Mouse (Mus musculus) MEL-GATA-1-ER (cell line): ENCODE results near the gene Bbs9.
"Not testable (repeated sequence)": the region's sequence is repeated elsewhere in the genome, so short reads cannot be mapped to it uniquely, and the experiment has no call there.

Experiments
- DNase-seq: peaks from one replicate; pipeline ENCODE4 v3.0.0-alpha.2; 2012; ENCODE audit warnings: low read depth; ENCODE audit errors: extremely low read depth

The Bbs9 gene

DNA sequence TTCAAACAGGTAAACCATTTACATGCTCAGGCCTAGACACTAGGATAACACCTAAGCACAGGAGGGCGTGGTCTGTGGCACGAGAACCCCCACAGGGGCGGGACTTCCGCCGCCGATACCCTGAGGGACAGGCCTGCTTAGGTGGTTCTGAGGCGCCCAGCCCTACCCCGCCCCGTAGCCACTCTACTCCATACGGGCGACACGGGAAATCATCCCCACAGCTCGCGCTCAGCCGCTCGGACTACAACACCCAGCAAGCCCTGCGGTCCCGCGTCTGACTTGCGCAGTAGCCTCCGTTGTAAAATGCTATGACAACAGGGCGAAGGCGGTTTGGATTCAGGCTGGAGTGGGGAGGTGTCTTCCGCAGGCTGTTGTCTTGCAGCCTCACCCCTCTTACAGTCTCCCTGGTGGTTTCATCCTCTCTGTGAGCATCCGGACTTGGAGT is at the start of gene Bbs9:
Bbs9 (plus strand) TSS at position 292 of the 445 bp plus-strand sequence.
- DNase-seq = peak; percentile 99

DNA sequence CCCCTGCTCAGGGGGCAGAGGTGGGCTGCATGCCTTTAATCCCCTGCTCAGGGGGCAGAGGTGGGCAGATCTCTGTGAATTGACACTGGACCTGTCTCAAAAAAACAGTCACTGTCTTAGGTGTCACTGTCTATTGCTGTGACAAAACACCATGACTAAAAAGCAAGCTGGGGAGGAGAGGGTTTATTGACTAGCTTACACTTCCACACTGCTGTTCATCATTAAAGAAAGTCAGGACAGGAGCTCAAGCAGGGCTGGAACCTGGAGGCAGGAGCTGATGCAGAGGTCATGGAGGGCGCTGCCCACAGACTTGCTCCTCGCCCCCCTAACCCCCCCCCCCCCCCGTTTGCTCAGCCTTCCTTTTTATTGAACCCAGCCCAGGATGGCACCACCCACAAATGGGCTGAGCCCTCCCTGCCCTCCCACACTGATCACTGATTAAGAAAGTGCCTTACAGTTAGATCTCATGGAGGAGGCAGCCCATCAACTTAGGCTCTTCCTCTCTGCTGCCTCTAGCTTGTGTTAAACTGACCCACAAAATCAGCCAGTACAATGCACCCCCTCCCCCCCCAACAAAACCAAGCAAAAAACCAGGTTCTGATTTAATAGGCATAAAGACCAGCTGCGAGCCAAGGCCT is 47.4 kb upstream of the Bbs9 start:
- DNase-seq = no peak

- no peak for DNase-seq
Observed at GRCm38 (mm10) chr9:22428666-22429410, 46.7 kb upstream of the Bbs9 start.

DNA sequence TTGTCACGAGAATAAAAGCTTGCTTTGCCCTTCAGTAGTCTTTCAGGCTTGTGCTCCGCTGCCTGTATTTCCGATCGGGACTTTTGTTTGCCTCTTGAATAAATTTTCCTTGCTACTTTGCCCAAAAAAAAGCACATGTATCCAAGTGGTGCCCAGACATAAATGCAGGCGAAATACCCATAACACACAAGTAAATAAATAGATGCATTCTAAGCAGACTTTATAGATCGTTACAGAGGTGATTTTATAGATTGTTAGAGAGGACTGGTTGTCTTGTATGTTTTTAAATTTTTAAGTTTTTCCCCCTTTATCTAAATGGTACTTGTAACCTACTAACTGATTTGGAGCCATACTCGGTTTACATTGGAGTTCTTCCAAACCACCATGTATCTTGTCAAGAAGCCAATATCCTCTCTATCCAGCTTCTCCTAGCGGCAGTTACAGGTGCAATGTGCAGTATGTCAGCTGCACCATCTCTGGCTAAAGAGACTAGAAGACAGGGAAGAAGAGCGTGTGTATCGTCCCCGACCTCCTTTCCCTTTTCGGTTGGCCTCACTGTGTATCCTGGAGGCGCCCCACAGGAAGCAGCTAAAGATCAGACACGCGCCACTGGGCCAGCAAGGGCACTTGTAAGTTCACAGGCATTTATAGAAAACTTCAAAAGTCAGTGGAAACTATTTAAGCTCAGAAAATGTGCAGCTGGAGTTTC is 45.8 kb upstream of the Bbs9 start:
- DNase-seq = peak; percentile 84

- DNase-seq = peak; percentile 34
Observed at GRCm38 (mm10) chr9:22430315-22430840, 45.1 kb upstream of the Bbs9 start.

DNA sequence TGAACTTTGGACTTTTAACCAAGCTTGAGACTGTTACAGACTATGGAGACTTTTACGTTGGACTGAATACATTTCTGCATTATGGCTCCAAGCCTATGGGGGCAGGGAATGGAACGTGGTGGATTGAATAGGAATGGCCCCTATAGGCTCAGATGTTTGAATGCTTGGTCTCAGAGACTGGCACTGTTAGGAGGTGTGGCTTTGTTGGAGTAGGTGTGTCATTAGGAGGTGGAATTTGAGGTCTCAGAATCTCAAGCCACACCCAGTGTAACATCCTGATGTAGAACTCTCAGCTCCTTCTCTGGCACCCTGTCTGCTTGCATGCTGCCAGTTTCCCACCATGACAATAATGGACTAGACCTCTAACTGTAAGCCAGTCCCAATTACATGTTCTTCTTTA is 42.3 kb upstream of the Bbs9 start:
- DNase-seq = no peak

- no peak for DNase-seq
Observed at GRCm38 (mm10) chr9:22434101-22434500, 41.4 kb upstream of the Bbs9 start.

GRCm38 (mm10) chr9:22438826-22439225 is 36.7 kb upstream of the Bbs9 start:
- no peak for DNase-seq

- DNase-seq = no peak
Observed at GRCm38 (mm10) chr9:22443157-22443556, 32.4 kb upstream of the Bbs9 start.

GRCm38 (mm10) chr9:22445123-22445522 is 30.4 kb upstream of the Bbs9 start:
- DNase-seq = no peak

GRCm38 (mm10) chr9:22447213-22447612 is 28.3 kb upstream of the Bbs9 start:
- no peak for DNase-seq

DNA sequence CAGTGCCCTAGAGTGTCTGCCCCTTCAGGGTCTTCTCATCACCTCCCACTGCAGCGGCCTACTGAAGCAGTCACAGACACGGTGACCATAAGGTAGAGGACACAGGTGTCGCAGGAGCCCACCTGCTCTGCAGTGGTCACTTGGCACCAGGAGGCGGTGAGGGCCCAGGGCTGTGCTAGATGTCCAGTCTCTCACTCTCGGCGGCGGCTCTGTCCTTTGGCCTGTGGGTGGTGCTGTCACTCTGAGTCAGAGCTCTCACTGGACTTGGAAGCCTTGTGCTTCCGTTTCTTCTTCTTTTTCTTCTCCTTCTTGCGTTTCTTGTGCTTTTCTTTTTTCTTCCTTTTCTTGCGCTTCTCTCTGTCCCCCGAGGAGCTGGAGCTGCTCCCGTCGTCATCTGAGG is 27.1 kb upstream of the Bbs9 start:
- no peak for DNase-seq

DNA sequence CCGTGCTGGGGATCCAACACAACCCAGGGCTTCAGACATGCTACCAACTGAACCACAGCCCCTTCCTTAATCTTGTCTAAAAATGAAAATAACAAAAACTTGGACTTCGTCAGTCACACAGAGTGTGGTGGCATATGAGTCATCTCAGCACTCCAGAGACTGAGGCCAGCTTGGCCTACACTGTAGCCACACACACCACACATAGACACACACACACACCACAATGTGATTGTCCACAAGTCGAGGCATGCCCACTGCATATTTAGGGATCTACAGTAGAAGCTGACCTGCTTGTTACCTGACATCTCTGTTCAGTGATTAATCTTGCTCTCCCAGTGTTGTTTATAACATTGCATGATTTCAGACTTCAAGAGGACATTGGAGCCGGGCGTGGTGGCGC is 26.3 kb upstream of the Bbs9 start:
- no peak for DNase-seq

GRCm38 (mm10) chr9:22452697-22453096 is 22.8 kb upstream of the Bbs9 start:
- no peak for DNase-seq

- peak; percentile 46 for DNase-seq
Observed at GRCm38 (mm10) chr9:22453501-22453924, 22.0 kb upstream of the Bbs9 start.

- not testable (repeated sequence) for DNase-seq
Observed at GRCm38 (mm10) chr9:22453990-22454389, 21.5 kb upstream of the Bbs9 start, which contains the start of gene Gm17545. Gene Gm17545, plus strand, starts transcription at chr9:22454290.

DNA sequence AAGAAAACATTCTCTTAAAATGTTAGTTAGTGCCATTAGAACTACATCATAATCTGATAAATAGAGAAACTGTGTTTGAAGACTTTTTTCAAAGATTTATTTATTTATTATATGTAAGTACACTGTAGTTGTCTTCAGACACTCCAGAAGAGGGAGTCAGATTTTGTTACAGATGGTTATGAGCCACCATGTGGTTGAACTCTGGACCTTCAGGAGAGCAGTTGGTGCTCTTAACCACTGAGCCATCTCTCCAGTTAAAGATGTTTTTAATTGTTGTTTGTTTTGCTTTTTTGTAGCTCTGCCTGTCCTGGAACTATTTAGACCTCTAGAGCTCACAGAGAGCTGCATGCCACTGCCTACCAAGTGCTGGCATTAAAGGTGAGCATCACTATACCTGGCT is 20.5 kb upstream of the Bbs9 start:
- DNase-seq = no peak

DNA sequence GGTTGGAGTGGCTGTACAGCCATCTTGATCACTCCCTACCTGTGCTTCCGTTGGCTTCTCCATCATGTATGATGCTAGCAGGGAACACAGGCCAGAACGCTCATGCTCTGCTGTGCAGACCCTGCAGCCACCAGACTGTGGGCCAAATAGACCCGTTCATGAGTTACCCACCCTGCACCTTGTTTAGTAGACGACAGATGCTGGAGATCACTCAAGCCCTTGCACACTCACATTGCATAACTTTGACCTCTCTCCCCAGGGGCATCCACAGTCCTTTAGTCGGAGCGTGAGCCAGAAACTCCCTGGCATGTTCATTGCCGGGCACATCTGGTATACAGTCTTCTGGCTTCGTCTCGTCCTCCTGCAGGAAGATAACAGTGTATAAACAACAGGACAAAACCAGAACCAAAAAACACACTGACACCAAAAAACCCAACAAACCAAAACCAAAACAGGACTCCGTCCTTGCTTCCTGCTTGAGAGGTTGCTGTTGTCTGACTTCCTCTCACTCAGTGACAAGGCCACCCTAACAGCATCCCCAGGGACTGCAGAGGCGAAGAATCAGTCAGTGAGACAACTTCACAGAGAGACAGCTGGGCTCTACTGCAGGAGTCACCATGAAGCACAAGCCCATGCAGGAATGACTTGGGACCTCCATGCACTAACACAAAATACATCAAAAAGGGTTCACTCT is 18.2 kb upstream of the Bbs9 start:
- no peak for DNase-seq

- DNase-seq = no peak
Observed at GRCm38 (mm10) chr9:22461946-22462345, 13.6 kb upstream of the Bbs9 start.

DNA sequence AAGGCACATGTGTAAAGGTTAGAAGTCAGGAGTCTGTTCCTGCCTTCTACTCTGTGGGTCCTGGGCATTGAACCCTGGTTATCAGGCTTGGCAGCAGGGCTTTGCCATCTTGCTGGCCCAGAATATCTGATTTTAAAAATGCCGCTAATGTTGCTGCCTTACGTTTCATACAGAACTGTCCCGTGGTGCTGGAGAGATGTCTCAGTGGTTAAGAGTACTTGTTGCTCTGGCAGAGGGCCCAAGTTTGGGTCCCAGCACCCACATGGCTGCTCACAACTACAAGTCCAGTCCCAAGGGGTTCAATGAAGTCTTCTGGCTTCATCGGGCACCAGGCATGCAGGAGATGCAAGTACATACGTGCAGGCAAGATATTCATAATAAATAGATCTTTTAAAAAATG is 9.3 kb upstream of the Bbs9 start:
- no peak for DNase-seq
